Mouse (Mus musculus): Measurements from ENCODE around the gene Cpsf6. TPM values are rescaled to one million over a fixed set of nuclear protein-coding genes. Genes with fewer than 3 reads are reported as not detected.

The Cpsf6 gene
- polyA plus RNA-seq, 1 experiment from 2014 or later: 38.6 TPM

DNA sequence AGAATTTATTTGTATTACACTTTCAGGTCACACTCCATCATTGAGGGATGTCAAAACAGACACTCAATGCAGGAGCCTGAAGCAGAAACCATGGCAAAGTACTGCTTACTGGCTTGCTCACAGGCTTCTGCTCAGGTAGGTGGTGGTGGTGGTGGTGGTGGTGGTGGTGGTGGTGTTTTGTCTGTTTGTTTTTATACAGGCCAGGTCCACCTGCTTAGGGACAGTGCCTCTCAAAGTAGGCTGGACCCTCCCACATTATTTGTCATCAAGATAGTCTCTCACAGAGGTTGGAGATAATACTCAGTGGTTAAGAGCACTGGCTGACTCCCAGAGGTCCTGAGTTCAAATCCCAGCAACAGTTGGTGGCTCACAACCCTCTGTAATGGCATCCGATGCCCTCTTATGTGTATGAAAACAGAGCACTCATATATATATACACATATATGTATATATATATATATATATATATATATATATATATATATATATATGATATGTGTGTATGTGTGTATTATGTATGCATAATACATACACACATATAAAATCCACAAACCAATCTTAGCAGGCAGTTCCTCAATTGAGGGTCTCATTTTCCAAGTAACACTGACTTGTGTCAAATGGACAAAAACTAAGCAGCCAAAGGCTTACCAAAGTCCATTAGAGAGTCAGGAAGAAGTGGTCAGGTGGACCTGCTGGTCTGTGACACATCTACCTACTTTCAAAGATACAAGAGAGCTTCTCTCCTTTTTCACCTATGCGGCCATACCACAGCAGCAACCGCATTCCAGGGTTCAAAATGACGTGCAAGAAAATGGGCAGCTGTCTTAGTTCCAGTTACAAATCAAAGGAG lies 1.1 kb upstream of the Cpsf6 start:
- no peak for DNase-seq
- peaks cover 5% of the 10 kb centered on the region for H3K4me1 ChIP-seq (ENCODE audit: insufficient read depth)
- no peak overlapping the region for H3K9ac ChIP-seq (replicated peaks)
- H3K9me3 ChIP-seq (ENCODE audit: low read length): no peaks in the 10 kb centered on the region
- ATAC-seq: no peak
- 92% methylated on average over 4 of the region's 4 CpGs for WGBS (ENCODE audit: insufficient replicate concordance)
- H3K4me3 ChIP-seq (ENCODE audit: low read depth, low read length): no peak overlapping the region
- H3K27me3 ChIP-seq (ENCODE audit: insufficient read depth, low read length): no peaks in the 10 kb centered on the region
- no peak overlapping the region for H3K27ac ChIP-seq (ENCODE audit: low read depth)
- H3K36me3 ChIP-seq (replicated peaks; ENCODE audit: insufficient read depth, low read length): no peaks in the 10 kb centered on the region
- H3K4me2 ChIP-seq (ENCODE audit: low read depth, low read length): no peak overlapping the region
- TF ChIP-seq CTCF (IDR thresholded peaks at IDR 0.05; ENCODE audit: low read depth): no peak
- TF ChIP-seq EP300 (IDR thresholded peaks at IDR 0.05; ENCODE audit: low read depth): no peak

DNA sequence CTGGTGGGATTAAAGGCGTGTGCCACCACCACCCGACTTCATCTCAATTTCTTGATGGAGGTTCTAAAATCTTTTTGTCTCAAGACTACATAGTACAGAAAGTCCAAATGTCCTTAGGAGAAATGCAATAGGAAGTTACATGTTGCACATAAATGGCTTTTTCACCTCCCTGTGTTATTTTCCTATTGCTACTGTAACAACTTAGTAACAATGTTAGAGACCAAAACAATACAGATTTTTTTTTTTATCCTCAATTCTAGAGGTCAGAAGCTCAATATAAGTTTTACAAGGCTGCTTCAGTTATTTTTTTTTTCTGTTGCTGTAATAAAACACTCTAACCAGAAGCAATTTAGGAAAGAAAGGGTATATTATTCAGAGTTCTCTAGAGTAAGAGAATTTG lies 374 bp downstream of the Cpsf6 start:
- no peak overlapping the region for H3K4me3 ChIP-seq (ENCODE audit: low read depth, low read length)
- no peaks in the 10 kb centered on the region for H3K27me3 ChIP-seq (ENCODE audit: insufficient read depth, low read length)
- no peaks in the 10 kb centered on the region for H3K36me3 ChIP-seq (replicated peaks; ENCODE audit: insufficient read depth, low read length)
- DNase-seq (no peak), ATAC-seq (no peak)
- peaks cover 10% of the 10 kb centered on the region for H3K4me1 ChIP-seq (ENCODE audit: insufficient read depth)
- H3K4me2 ChIP-seq (ENCODE audit: low read depth, low read length): no peak overlapping the region
- H3K27ac ChIP-seq (ENCODE audit: low read depth): no peak overlapping the region
- TF ChIP-seq CTCF (IDR thresholded peaks at IDR 0.05; ENCODE audit: low read depth) (no peak), EP300 (IDR thresholded peaks at IDR 0.05; ENCODE audit: low read depth) (no peak)
- no peaks in the 10 kb centered on the region for H3K9me3 ChIP-seq (ENCODE audit: low read length)
- WGBS (ENCODE audit: insufficient replicate concordance): 79% methylated on average over 2 of the region's 2 CpGs
- no peak overlapping the region for H3K9ac ChIP-seq (replicated peaks)

DNA sequence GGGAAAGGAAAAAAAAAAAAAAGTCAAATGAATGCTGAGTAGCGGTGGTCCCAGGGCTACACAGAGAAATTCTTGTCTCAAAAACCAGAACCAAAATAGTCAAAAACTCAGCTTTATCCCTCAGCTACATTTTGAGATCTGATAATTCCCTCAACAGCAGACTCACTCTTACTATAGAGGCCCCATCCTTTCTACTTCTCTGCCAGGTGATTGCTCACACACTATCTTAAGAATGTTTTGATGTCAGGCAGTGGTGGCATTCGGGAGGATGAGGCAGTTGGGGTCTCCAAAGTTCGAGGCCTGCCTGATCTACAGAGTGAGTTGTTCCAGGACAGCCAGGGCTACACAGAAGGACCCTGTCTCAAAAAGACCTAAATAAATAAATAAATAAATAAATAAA lies 1.2 kb downstream of the Cpsf6 start:
- Histone ChIP-seq H3K4me2 (ENCODE audit: low read depth, low read length) (no peak overlapping the region), H3K27me3 (ENCODE audit: insufficient read depth, low read length) (no peaks in the 10 kb centered on the region), H3K4me3 (ENCODE audit: low read depth, low read length) (no peak overlapping the region), H3K4me1 (ENCODE audit: insufficient read depth) (peaks cover 10% of the 10 kb centered on the region), H3K9me3 (ENCODE audit: low read length) (no peaks in the 10 kb centered on the region), H3K27ac (ENCODE audit: low read depth) (no peak overlapping the region), H3K9ac (replicated peaks) (no peak overlapping the region), H3K36me3 (replicated peaks; ENCODE audit: insufficient read depth, low read length) (no peaks in the 10 kb centered on the region)
- DNase-seq: no peak
- TF ChIP-seq EP300 (IDR thresholded peaks at IDR 0.05; ENCODE audit: low read depth) (no peak), CTCF (IDR thresholded peaks at IDR 0.05; ENCODE audit: low read depth) (no peak)
- ATAC-seq: no peak
- 81% methylated on average over 3 of the region's 3 CpGs for WGBS (ENCODE audit: insufficient replicate concordance)

- DNase-seq (no peak), ATAC-seq (no peak)
- Histone ChIP-seq H3K27ac (ENCODE audit: low read depth) (no peak overlapping the region), H3K9ac (replicated peaks) (no peak overlapping the region), H3K4me2 (ENCODE audit: low read depth, low read length) (no peak overlapping the region), H3K36me3 (replicated peaks; ENCODE audit: insufficient read depth, low read length) (no peaks in the 10 kb centered on the region), H3K27me3 (ENCODE audit: insufficient read depth, low read length) (no peaks in the 10 kb centered on the region), H3K4me3 (ENCODE audit: low read depth, low read length) (no peak overlapping the region), H3K4me1 (ENCODE audit: insufficient read depth) (peaks cover 10% of the 10 kb centered on the region), H3K9me3 (ENCODE audit: low read length) (no peaks in the 10 kb centered on the region)
- 91% methylated on average over 11 of the region's 11 CpGs for WGBS (ENCODE audit: insufficient replicate concordance)
- TF ChIP-seq CTCF (IDR thresholded peaks at IDR 0.05; ENCODE audit: low read depth) (no peak), EP300 (IDR thresholded peaks at IDR 0.05; ENCODE audit: low read depth) (no peak)
Measured at GRCm38 (mm10) chr10:117378291-117378555, 1.6 kb downstream of the Cpsf6 start.

DNA sequence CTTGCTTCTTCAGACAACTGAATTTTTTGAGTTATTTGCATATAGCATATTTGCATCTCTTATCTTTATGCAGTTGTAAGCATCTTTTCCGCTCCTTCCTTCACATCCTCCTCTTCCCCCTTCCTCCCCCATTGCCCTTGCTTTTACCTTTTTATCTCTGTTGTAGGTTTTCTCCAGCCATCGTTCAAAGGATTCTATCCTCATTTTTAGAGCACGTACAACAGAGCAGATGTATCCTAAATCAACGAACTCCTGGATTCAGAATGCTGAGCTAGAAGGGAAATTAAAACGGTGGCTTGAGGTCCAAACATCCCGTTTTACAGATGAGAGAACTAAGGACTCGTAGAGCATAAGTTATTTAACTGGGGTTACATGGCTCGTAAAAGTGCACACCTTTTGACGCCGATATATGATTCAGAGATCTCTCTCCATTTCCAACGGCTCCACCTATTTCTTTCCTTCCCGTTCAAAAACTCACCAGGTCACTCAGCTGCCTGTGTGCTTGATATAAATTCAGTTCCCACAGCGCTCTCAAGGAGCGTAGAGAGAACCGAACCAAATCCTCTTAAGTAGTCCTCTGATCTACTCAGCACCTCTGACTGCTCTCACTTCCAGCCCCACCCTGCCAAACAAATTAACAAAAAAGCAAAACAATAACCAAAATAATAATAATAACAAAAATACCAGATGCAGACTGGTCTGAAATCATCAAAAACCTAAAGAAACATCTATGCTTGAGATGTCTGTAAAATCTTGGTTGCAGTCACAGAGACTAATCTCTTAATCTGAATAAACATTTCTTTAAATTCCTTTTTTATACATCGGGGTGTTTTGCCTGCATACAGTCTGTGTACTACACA lies 2.2 kb downstream of the Cpsf6 start:
- Histone ChIP-seq H3K4me2 (ENCODE audit: low read depth, low read length) (peak overlapping the region; percentile 87), H3K9ac (replicated peaks) (peak overlapping the region; percentile 92; the same call in 1 of the 2 replicates), H3K9me3 (ENCODE audit: low read length) (no peaks in the 10 kb centered on the region), H3K27ac (ENCODE audit: low read depth) (peak overlapping the region; percentile 89; the same call in 1 of the 2 replicates), H3K4me3 (ENCODE audit: low read depth, low read length) (peak overlapping the region; percentile 92), H3K4me1 (ENCODE audit: insufficient read depth) (peaks cover 14% of the 10 kb centered on the region), H3K27me3 (ENCODE audit: insufficient read depth, low read length) (no peaks in the 10 kb centered on the region), H3K36me3 (replicated peaks; ENCODE audit: insufficient read depth, low read length) (no peaks in the 10 kb centered on the region)
- DNase-seq (no peak), ATAC-seq (no peak)
- 25% methylated on average over 16 of the region's 16 CpGs for WGBS (ENCODE audit: insufficient replicate concordance)
- TF ChIP-seq CTCF (IDR thresholded peaks at IDR 0.05; ENCODE audit: low read depth): no peak
- no peak for TF ChIP-seq EP300 (IDR thresholded peaks at IDR 0.05; ENCODE audit: low read depth)

GRCm38 (mm10) chr10:117376580-117377189 lies 3.1 kb downstream of the Cpsf6 start:
- Histone ChIP-seq H3K36me3 (replicated peaks; ENCODE audit: insufficient read depth, low read length) (no peaks in the 10 kb centered on the region), H3K27ac (ENCODE audit: low read depth) (peak overlapping the region; percentile 89), H3K4me2 (ENCODE audit: low read depth, low read length) (peak overlapping the region; percentile 87), H3K9ac (replicated peaks) (peak overlapping the region; percentile 92), H3K4me1 (ENCODE audit: insufficient read depth) (peaks cover 14% of the 10 kb centered on the region), H3K9me3 (ENCODE audit: low read length) (no peaks in the 10 kb centered on the region), H3K4me3 (ENCODE audit: low read depth, low read length) (peak overlapping the region; percentile 92), H3K27me3 (ENCODE audit: insufficient read depth, low read length) (no peaks in the 10 kb centered on the region)
- ATAC-seq (peak; percentile 94), DNase-seq (peak; percentile 96)
- TF ChIP-seq EP300 (IDR thresholded peaks at IDR 0.05; ENCODE audit: low read depth): no peak; the same call in 1 of the 2 replicates
- peak; percentile 24; the same call in 1 of the 2 replicates for TF ChIP-seq CTCF (IDR thresholded peaks at IDR 0.05; ENCODE audit: low read depth)
- WGBS (ENCODE audit: insufficient replicate concordance): under 1% methylated on average over 53 of the region's 86 CpGs
